Mouse (Mus musculus) embryonic facial prominence, embryonic 13.5 days (tissue): ENCODE results near the gene Soat1. TPM values are rescaled to one million over a fixed set of nuclear protein-coding genes. Genes with fewer than 3 reads are reported as not detected.
"Not testable (repeated sequence)": the region's sequence is repeated elsewhere in the genome, so short reads cannot be mapped to it uniquely, and the experiment has no call there.

Experiments
- ATAC-seq: fragments of 200-750 bp; cut with Nextera tagmentation; 2 replicates; pipeline ENCODE4 v1.8.0; 2017; ENCODE audit warnings: low read depth; ENCODE audit not compliant: insufficient number of reproducible peaks, insufficient read depth, low FRiP score, low TSS enrichment
- H3K27ac ChIP-seq: fragments of 300-500 bp; sonication (generic); 2 replicates; pipeline ENCODE4 v1.5.1; 2015; ENCODE audit warnings: moderate library complexity, mild to moderate bottlenecking, inconsistent platforms
- H3K27me3 ChIP-seq: fragments of 300-500 bp; sonication (generic); 2 replicates; pipeline ENCODE4 v1.6.1; 2015; ENCODE audit warnings: mild to moderate bottlenecking, inconsistent platforms
- H3K36me3 ChIP-seq: fragments of 300-500 bp; sonication (generic); 2 replicates; pipeline ENCODE4 v1.6.1; 2015; ENCODE audit warnings: mild to moderate bottlenecking, inconsistent platforms
- H3K4me1 ChIP-seq: fragments of 300-500 bp; sonication (generic); 2 replicates; pipeline ENCODE4 v1.6.1; 2015; ENCODE audit warnings: inconsistent platforms
- H3K4me2 ChIP-seq: fragments of 300-500 bp; sonication (generic); 2 replicates; pipeline ENCODE4 v1.6.1; 2015; ENCODE audit warnings: moderate library complexity, mild to moderate bottlenecking, inconsistent platforms
- H3K4me3 ChIP-seq: fragments of 300-500 bp; sonication (generic); 2 replicates; pipeline ENCODE4 v1.5.1; 2015; ENCODE audit warnings: mild to moderate bottlenecking, inconsistent platforms
- H3K9ac ChIP-seq: fragments of 300-500 bp; sonication (generic); 2 replicates; pipeline ENCODE4 v1.6.1; 2015; ENCODE audit warnings: mild to moderate bottlenecking, inconsistent platforms
- H3K9me3 ChIP-seq: fragments of 300-500 bp; sonication (generic); 2 replicates; pipeline ENCODE4 v1.6.1; 2016; ENCODE audit warnings: inconsistent platforms
- WGBS: fragments of 180-500 bp; shearing (Covaris S2); methylation state at CpG from one replicate; pipeline ENCODE4 v1.1.7; 2015; ENCODE audit warnings: mixed read lengths; 5-methylcytosine and 5-hydroxymethylcytosine counted together
- polyA plus RNA-seq: library from polyadenylated mRNA; unstranded; fragments of >200 nt; fragmentation: Nextera tagmentation; extraction: Ambion mirVana; gene quantifications from 2 replicates; pipeline ENCODE4 v1.2.1, GENCODE M21; 2015

The Soat1 gene
- polyA plus RNA-seq, 1 experiment from 2014 or later = 24.9 TPM

- WGBS = 72% methylated on average over 6 of the region's 6 CpGs
- no peak overlapping the region for H3K4me3 ChIP-seq
Observed at GRCm38 (mm10) chr1:156422856-156423255, 51.3 kb downstream of the Soat1 start.

GRCm38 (mm10) chr1:156420671-156421297, 53.3 kb downstream of the Soat1 start, which contains the start of gene Axdnd1:
TSS of gene Axdnd1 (minus strand) at chr1:156421159.
- Histone ChIP-seq H3K36me3 (no peaks in the 10 kb centered on the region), H3K4me2 (peak within 1 kb of the TSS; percentile 72), H3K27ac (peak within 1 kb of the TSS; percentile 65; the same call in 1 of the 2 replicates), H3K9ac (peak within 1 kb of the TSS; percentile 71), H3K4me1 (peaks cover 4% of the 10 kb centered on the region; the same call in 1 of the 2 replicates), H3K4me3 (peak within 1 kb of the TSS; percentile 65), H3K9me3 (no peaks in the 10 kb centered on the region), H3K27me3 (no peaks in the 10 kb centered on the region)
- ATAC-seq = peak; percentile 92
- under 1% methylated on average over 44 of the region's 44 CpGs for WGBS

More at GRCm38 (mm10) chr1:156422856-156423255, 51.3 kb downstream of the Soat1 start:
- no peaks in the 10 kb centered on the region for H3K36me3 ChIP-seq
- no peaks in the 10 kb centered on the region for H3K9me3 ChIP-seq
- no peak for ATAC-seq
- H3K27ac ChIP-seq = no peak overlapping the region
- no peak overlapping the region for H3K4me2 ChIP-seq
- H3K9ac ChIP-seq = no peak overlapping the region
- no peaks in the 10 kb centered on the region for H3K27me3 ChIP-seq
- H3K4me1 ChIP-seq = peaks cover 4% of the 10 kb centered on the region; the same call in 1 of the 2 replicates

GRCm38 (mm10) chr1:156418170-156418569, 56.0 kb downstream of the Soat1 start:
- H3K9ac ChIP-seq = no peak overlapping the region
- no peaks in the 10 kb centered on the region for H3K27me3 ChIP-seq
- H3K4me1 ChIP-seq = peaks cover 4% of the 10 kb centered on the region; the same call in 1 of the 2 replicates
- no peak for ATAC-seq
- no peaks in the 10 kb centered on the region for H3K9me3 ChIP-seq
- H3K27ac ChIP-seq = no peak overlapping the region
- H3K4me2 ChIP-seq = no peak overlapping the region
- no peaks in the 10 kb centered on the region for H3K36me3 ChIP-seq
- 61% methylated on average over 4 of the region's 4 CpGs for WGBS
- no peak overlapping the region for H3K4me3 ChIP-seq

- WGBS = 71% methylated on average over 4 of the region's 4 CpGs
- Histone ChIP-seq H3K9me3 (no peaks in the 10 kb centered on the region), H3K4me1 (peaks cover 11% of the 10 kb centered on the region; the same call in 1 of the 2 replicates), H3K27me3 (no peaks in the 10 kb centered on the region), H3K4me3 (no peak overlapping the region), H3K4me2 (no peak overlapping the region), H3K36me3 (no peaks in the 10 kb centered on the region), H3K9ac (no peak overlapping the region), H3K27ac (0 out of 2 replicates have a peak overlapping the region, but pooled peaks have one; percentile 22)
- ATAC-seq = no peak
Observed at GRCm38 (mm10) chr1:156408521-156408920, 65.6 kb downstream of the Soat1 start.

- Histone ChIP-seq H3K9ac (no peak overlapping the region), H3K9me3 (no peaks in the 10 kb centered on the region), H3K27me3 (no peaks in the 10 kb centered on the region), H3K27ac (0 out of 2 replicates have a peak overlapping the region, but pooled peaks have one; percentile 22), H3K36me3 (no peaks in the 10 kb centered on the region), H3K4me3 (no peak overlapping the region), H3K4me2 (no peak overlapping the region), H3K4me1 (peaks cover 11% of the 10 kb centered on the region; the same call in 1 of the 2 replicates)
- no peak for ATAC-seq
- WGBS = 59% methylated on average over 3 of the region's 3 CpGs
Observed at GRCm38 (mm10) chr1:156408004-156408403, 66.1 kb downstream of the Soat1 start.

GRCm38 (mm10) chr1:156403251-156403650, 70.9 kb downstream of the Soat1 start:
- 48% methylated on average over 10 of the region's 10 CpGs for WGBS
- ATAC-seq = no peak
- peaks cover 5% of the 10 kb centered on the region; the same call in 1 of the 2 replicates for H3K4me1 ChIP-seq
- H3K27me3 ChIP-seq = no peaks in the 10 kb centered on the region
- no peaks in the 10 kb centered on the region for H3K9me3 ChIP-seq
- H3K27ac ChIP-seq = no peak overlapping the region
- no peak overlapping the region for H3K4me2 ChIP-seq
- no peak overlapping the region for H3K4me3 ChIP-seq
- no peaks in the 10 kb centered on the region for H3K36me3 ChIP-seq
- no peak overlapping the region for H3K9ac ChIP-seq

GRCm38 (mm10) chr1:156402491-156402890, 71.6 kb downstream of the Soat1 start:
- WGBS = 29% methylated on average over 2 of the region's 2 CpGs
- H3K9ac ChIP-seq = no peak overlapping the region
- no peaks in the 10 kb centered on the region for H3K4me1 ChIP-seq
- H3K9me3 ChIP-seq = no peaks in the 10 kb centered on the region
- H3K27ac ChIP-seq = no peak overlapping the region
- H3K4me2 ChIP-seq = no peak overlapping the region
- no peak overlapping the region for H3K4me3 ChIP-seq
- ATAC-seq = no peak
- H3K27me3 ChIP-seq = no peaks in the 10 kb centered on the region
- H3K36me3 ChIP-seq = no peaks in the 10 kb centered on the region

GRCm38 (mm10) chr1:156400159-156400558, 74.0 kb downstream of the Soat1 start:
- H3K4me1 ChIP-seq, ATAC-seq, H3K9me3 ChIP-seq, H3K27ac ChIP-seq, H3K9ac ChIP-seq, H3K27me3 ChIP-seq, H3K4me2 ChIP-seq, H3K4me3 ChIP-seq, H3K36me3 ChIP-seq: not testable (repeated sequence)
- 90% methylated on average over 3 of the region's 3 CpGs for WGBS

- no peaks in the 10 kb centered on the region for H3K36me3 ChIP-seq
- no peak overlapping the region for H3K9ac ChIP-seq
- no peaks in the 10 kb centered on the region for H3K4me1 ChIP-seq
- 79% methylated on average over 4 of the region's 4 CpGs for WGBS
- no peak overlapping the region for H3K4me3 ChIP-seq
- H3K4me2 ChIP-seq = no peak overlapping the region
- H3K9me3 ChIP-seq = no peaks in the 10 kb centered on the region
- ATAC-seq = no peak
- no peaks in the 10 kb centered on the region for H3K27me3 ChIP-seq
- H3K27ac ChIP-seq = no peak overlapping the region
Observed at GRCm38 (mm10) chr1:156393148-156393547, 81.0 kb downstream of the Soat1 start.

- Histone ChIP-seq H3K9me3 (no peaks in the 10 kb centered on the region), H3K27ac (no peak overlapping the region), H3K4me1 (no peaks in the 10 kb centered on the region), H3K36me3 (no peaks in the 10 kb centered on the region), H3K4me2 (no peak overlapping the region), H3K9ac (no peak overlapping the region), H3K4me3 (no peak overlapping the region), H3K27me3 (no peaks in the 10 kb centered on the region)
- 72% methylated on average over 3 of the region's 3 CpGs for WGBS
- ATAC-seq = no peak
Observed at GRCm38 (mm10) chr1:156386880-156387279, 87.3 kb downstream of the Soat1 start.

GRCm38 (mm10) chr1:156386232-156386631, 87.9 kb downstream of the Soat1 start:
- Histone ChIP-seq H3K4me2 (no peak overlapping the region), H3K9me3 (no peaks in the 10 kb centered on the region), H3K27me3 (no peaks in the 10 kb centered on the region), H3K36me3 (no peaks in the 10 kb centered on the region), H3K27ac (no peak overlapping the region), H3K4me3 (no peak overlapping the region), H3K9ac (no peak overlapping the region), H3K4me1 (no peaks in the 10 kb centered on the region)
- ATAC-seq = no peak
- WGBS = 92% methylated on average over 4 of the region's 4 CpGs

- no peak overlapping the region for H3K4me2 ChIP-seq
- no peak overlapping the region for H3K9ac ChIP-seq
- 89% methylated on average over 3 of the region's 3 CpGs for WGBS
- no peak for ATAC-seq
- no peaks in the 10 kb centered on the region for H3K9me3 ChIP-seq
- no peaks in the 10 kb centered on the region for H3K4me1 ChIP-seq
- no peak overlapping the region for H3K27ac ChIP-seq
- H3K4me3 ChIP-seq = no peak overlapping the region
- H3K36me3 ChIP-seq = no peaks in the 10 kb centered on the region
- H3K27me3 ChIP-seq = no peaks in the 10 kb centered on the region
Observed at GRCm38 (mm10) chr1:156381217-156381616, 92.9 kb downstream of the Soat1 start.
